Mouse (Mus musculus) lung, embryonic 14.5 days (tissue): Measurements from ENCODE around the gene Rdh16f2. TPM values are rescaled to one million over a fixed set of nuclear protein-coding genes. Genes with fewer than 3 reads are reported as not detected.
A peak's percentile ranks its signal among the peaks of the same experiment; 100 is the strongest.

Experiments used
- ATAC-seq: fragments of 200-750 bp; cut with Nextera tagmentation; 2 replicates; pipeline ENCODE4 v1.8.0; 2017; ENCODE audit warnings: mild to moderate bottlenecking, moderate TSS enrichment, moderate library complexity; ENCODE audit not compliant: insufficient read depth
- DNase-seq: peaks from one replicate; pipeline ENCODE4 v3.0.0-alpha.2; 2015
- H3K27ac ChIP-seq: fragments of 300-500 bp; sonication (generic); 2 replicates; pipeline ENCODE4 v1.5.1; 2014; ENCODE audit warnings: low read depth, mild to moderate bottlenecking, moderate library complexity
- H3K27me3 ChIP-seq: fragments of 300-500 bp; sonication (generic); 2 replicates; pipeline ENCODE4 v1.6.1; 2014; ENCODE audit warnings: low read length, control low read depth; ENCODE audit not compliant: insufficient read depth
- H3K36me3 ChIP-seq: fragments of 300-500 bp; sonication (generic); 2 replicates; pipeline ENCODE4 v1.6.1; 2014; ENCODE audit warnings: control low read depth; ENCODE audit not compliant: insufficient read depth
- H3K4me1 ChIP-seq: fragments of 300-500 bp; sonication (generic); 2 replicates; pipeline ENCODE4 v1.6.1; 2014; ENCODE audit warnings: antibody characterized with exemption, control low read depth; ENCODE audit not compliant: insufficient read depth
- H3K4me2 ChIP-seq: fragments of 300-500 bp; sonication (generic); 2 replicates; pipeline ENCODE4 v1.6.1; 2014; ENCODE audit warnings: mild to moderate bottlenecking
- H3K4me3 ChIP-seq: fragments of 300-500 bp; sonication (generic); 2 replicates; pipeline ENCODE4 v1.5.1; 2014; ENCODE audit warnings: low read depth, low read length
- H3K9ac ChIP-seq: fragments of 300-500 bp; sonication (generic); 2 replicates; pipeline ENCODE4 v1.6.1; 2014
- H3K9me3 ChIP-seq: fragments of 300-500 bp; sonication (generic); 2 replicates; pipeline ENCODE4 v1.6.1; 2016; ENCODE audit warnings: low read depth, low read length, control low read depth
- CTCF ChIP-seq: IDR thresholded peaks from 2 replicates; pipeline ENCODE4 v1.5.1; 2016; ENCODE audit warnings: antibody characterized with exemption, low read depth
- WGBS: fragments of 180-500 bp; shearing (Covaris S2); extraction: QIAGEN DNeasy Blood & Tissue Kit; methylation state at CpG from one replicate; pipeline ENCODE4 v1.1.7; 2014; 5-methylcytosine and 5-hydroxymethylcytosine counted together
- polyA plus RNA-seq: library from polyadenylated mRNA; unstranded; fragments of >200 nt; fragmentation: Nextera tagmentation; extraction: Ambion mirVana; gene quantifications from 2 replicates; pipeline ENCODE4 v1.2.1, GENCODE M21; 2014

Rdh16f2 gene
- polyA plus RNA-seq, 1 experiment from 2014 or later, result not detected

DNA sequence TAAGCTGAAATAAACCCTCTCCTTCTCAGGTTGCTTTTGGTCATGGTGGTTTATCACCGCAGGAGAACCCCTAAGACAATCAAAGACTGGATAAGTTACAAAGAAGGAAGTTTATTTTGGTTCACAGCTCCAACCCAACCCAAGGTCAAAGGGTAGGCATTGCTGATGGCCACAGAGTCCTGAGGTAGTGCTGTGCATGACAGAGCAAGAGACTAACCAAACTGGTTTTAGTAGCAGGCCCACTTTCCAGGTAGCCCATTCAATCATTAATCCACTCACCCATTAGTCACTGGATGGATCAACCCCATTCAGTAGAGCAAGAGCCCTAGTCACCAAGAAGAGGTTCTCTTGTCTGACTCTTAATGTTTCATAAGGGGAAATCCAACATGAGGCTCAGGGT, 56.0 kb downstream of the Rdh16f2 start:
- H3K27me3 ChIP-seq, result no peaks in the 10 kb centered on the region
- TF ChIP-seq CTCF, result no peak
- H3K27ac ChIP-seq, result no peak overlapping the region
- H3K4me3 ChIP-seq, result no peak overlapping the region
- H3K36me3 ChIP-seq, result no peaks in the 10 kb centered on the region
- no peak overlapping the region for H3K9ac ChIP-seq
- no peaks in the 10 kb centered on the region for H3K4me1 ChIP-seq
- no peak for DNase-seq
- no peaks in the 10 kb centered on the region for H3K9me3 ChIP-seq
- no peak for ATAC-seq
- H3K4me2 ChIP-seq, result no peak overlapping the region
- 60% methylated on average over 1 of the region's 1 CpGs for WGBS

- no peak for TF ChIP-seq CTCF
- Histone ChIP-seq H3K27ac (no peak overlapping the region), H3K36me3 (no peaks in the 10 kb centered on the region), H3K4me2 (no peak overlapping the region), H3K4me3 (no peak overlapping the region), H3K9me3 (no peaks in the 10 kb centered on the region), H3K27me3 (no peaks in the 10 kb centered on the region), H3K4me1 (no peaks in the 10 kb centered on the region), H3K9ac (no peak overlapping the region)
- WGBS, result 81% methylated on average over 8 of the region's 8 CpGs
- ATAC-seq, result no peak
- DNase-seq, result no peak
Measured at GRCm38 (mm10) chr10:127923024-127923423, 56.8 kb downstream of the Rdh16f2 start.

DNA sequence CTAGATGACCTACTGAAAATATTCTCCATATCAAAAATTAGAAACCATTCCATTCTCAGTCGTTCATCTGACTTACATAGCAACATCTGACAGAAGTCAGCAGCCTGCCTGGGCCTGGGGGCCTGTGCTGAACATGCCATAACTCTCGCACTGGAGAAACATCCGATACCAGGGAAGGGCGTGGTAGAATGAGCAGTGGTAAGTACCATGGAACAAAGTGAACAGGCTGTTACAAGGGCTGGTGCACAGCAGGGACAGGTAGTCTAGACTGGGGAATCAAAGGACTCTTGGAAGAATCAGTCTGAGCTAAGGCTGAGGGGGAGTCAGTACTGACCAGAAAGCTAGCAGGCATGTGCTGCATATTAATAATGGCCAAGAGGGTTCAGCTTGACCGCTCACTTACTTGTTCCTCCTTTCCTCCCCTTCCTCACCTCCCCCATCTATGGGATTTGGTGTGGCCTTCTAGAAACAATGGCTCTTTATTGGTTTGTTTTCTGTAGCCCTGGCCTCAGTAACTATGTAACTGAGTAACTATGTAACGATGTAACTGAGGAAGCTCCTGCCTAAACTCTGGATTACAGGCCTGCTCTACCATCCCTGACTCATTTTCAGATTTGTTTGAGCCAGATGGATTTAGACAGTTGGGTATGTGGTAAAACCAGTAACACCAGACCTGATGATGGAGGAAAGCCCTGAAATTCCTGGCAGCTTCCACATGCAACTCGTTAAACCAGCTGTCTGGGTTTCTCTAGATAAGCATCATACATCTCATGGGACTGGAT, 58.5 kb downstream of the Rdh16f2 start:
- Histone ChIP-seq H3K4me3 (no peak overlapping the region), H3K36me3 (no peaks in the 10 kb centered on the region), H3K4me2 (no peak overlapping the region), H3K27me3 (no peaks in the 10 kb centered on the region), H3K9ac (no peak overlapping the region), H3K4me1 (no peaks in the 10 kb centered on the region), H3K27ac (no peak overlapping the region), H3K9me3 (no peaks in the 10 kb centered on the region)
- TF ChIP-seq CTCF, result no peak
- ATAC-seq (no peak), DNase-seq (peak; percentile 26)
- WGBS, result 64% methylated on average over 7 of the region's 7 CpGs

Other genes starting within 250 kb of the Rdh16f2 start
- gene Lrp1, start 245.3 kb upstream of the Rdh16f2 start, polyA plus RNA-seq, result 68.7 and 73.0 TPM in 2 replicates
- 27.8 and 28.1 TPM in 2 replicates for gene Stat6, start 223.5 kb upstream of the Rdh16f2 start, polyA plus RNA-seq
- gene Nemp1, start 199.6 kb upstream of the Rdh16f2 start, polyA plus RNA-seq, result 11.2 and 13.2 TPM in 2 replicates
- gene Nab2, start 197.9 kb upstream of the Rdh16f2 start, polyA plus RNA-seq, result 11.6 and 13.5 TPM in 2 replicates
- gene Myo1a, start 161.3 kb upstream of the Rdh16f2 start, polyA plus RNA-seq, result 0.23 and 0.28 TPM in 2 replicates
- gene Tac2, start 142.0 kb upstream of the Rdh16f2 start, polyA plus RNA-seq, result not detected in 2 replicates
- 4.2 and 4.4 TPM in 2 replicates for gene Zbtb39, start 126.9 kb upstream of the Rdh16f2 start, polyA plus RNA-seq
- gene Gpr182, start 114.7 kb upstream of the Rdh16f2 start, polyA plus RNA-seq, result 2.6 and 3.2 TPM in 2 replicates
- gene Rdh1, start 106.8 kb upstream of the Rdh16f2 start, polyA plus RNA-seq, result 0.04 TPM in 1 of 2 replicates, not detected in the other
- gene Rdh16f1, start 106.7 kb upstream of the Rdh16f2 start, polyA plus RNA-seq, result not detected in 2 replicates
- 0.34 TPM in 1 of 2 replicates, not detected in the other for gene Rdh9, start 90.1 kb upstream of the Rdh16f2 start, polyA plus RNA-seq
- gene Rdh16, start 65.3 kb upstream of the Rdh16f2 start, polyA plus RNA-seq, result not detected in 2 replicates
- not detected in 2 replicates for gene Rdh19, start 16.5 kb upstream of the Rdh16f2 start, polyA plus RNA-seq
- not detected in 2 replicates for gene Rdh7, start 22.3 kb downstream of the Rdh16f2 start, polyA plus RNA-seq
- gene Sdr9c7, start 32.0 kb downstream of the Rdh16f2 start, polyA plus RNA-seq, result not detected in 2 replicates
- not detected in 2 replicates for gene Hsd17b6, start 141.1 kb downstream of the Rdh16f2 start, polyA plus RNA-seq
- 95.7 and 101 TPM in 2 replicates for gene Prim1, start 148.7 kb downstream of the Rdh16f2 start, polyA plus RNA-seq
- 921 and 936 TPM in 2 replicates for gene Naca, start 169.1 kb downstream of the Rdh16f2 start, polyA plus RNA-seq
- gene Ptges3, start 192.5 kb downstream of the Rdh16f2 start, polyA plus RNA-seq, result 548 and 570 TPM in 2 replicates
- gene Atp5b, start 216.8 kb downstream of the Rdh16f2 start, polyA plus RNA-seq, result 2,183 and 2,273 TPM in 2 replicates
- gene Baz2a, start 225.1 kb downstream of the Rdh16f2 start, polyA plus RNA-seq, result 23.9 and 26.2 TPM in 2 replicates